Mouse (Mus musculus) heart, adult 2 months (tissue): ENCODE data around the gene Uqcrc1. TPM values are rescaled to one million over a fixed set of nuclear protein-coding genes. Genes with fewer than 3 reads are reported as not detected.

Experiments used
- DNase-seq, 2 experiments: peaks; one replicate each; pipeline ENCODE4 v3.0.0; 2021
- H3K27ac ChIP-seq: fragments of 200-600 bp; 2 replicates; pipeline ENCODE4 v1.8.1; 2022
- H3K27me3 ChIP-seq: fragments of 200-500 bp; 2 replicates; pipeline ENCODE4 v1.6.1; 2012; ENCODE audit warnings: mild to moderate bottlenecking, low read length, inconsistent platforms, mixed read lengths; ENCODE audit not compliant: control insufficient read depth, insufficient read depth
- H3K36me3 ChIP-seq: fragments of 200-500 bp; 2 replicates; pipeline ENCODE4 v1.6.1; 2012; ENCODE audit warnings: low read length, inconsistent platforms; ENCODE audit not compliant: control insufficient read depth, insufficient read depth
- H3K4me1 ChIP-seq: fragments of 200-500 bp; 2 replicates; pipeline ENCODE4 v1.6.1; 2011; ENCODE audit warnings: low read length; ENCODE audit not compliant: control insufficient read depth, insufficient read depth
- H3K4me3 ChIP-seq: fragments of 200-600 bp; 2 replicates; pipeline ENCODE4 v1.8.1; 2022
- H3K79me2 ChIP-seq: fragments of 200-500 bp; replicated peaks from 2 replicates; pipeline ENCODE4 v1.6.1; 2012; ENCODE audit warnings: mild to moderate bottlenecking, inconsistent platforms, low read length, moderate library complexity, mixed read lengths; ENCODE audit not compliant: control insufficient read depth, insufficient read depth
- H3K9ac ChIP-seq: fragments of 200-500 bp; 2 replicates; pipeline ENCODE4 v1.6.1; 2012; ENCODE audit warnings: low read depth, mild to moderate bottlenecking, control low read depth, inconsistent platforms, low read length, mixed read lengths
- CTCF ChIP-seq: fragments of 200-600 bp; IDR thresholded peaks from 2 replicates; pipeline ENCODE4 v1.8.1; 2022; ENCODE audit warnings: antibody characterized with exemption, mild to moderate bottlenecking, moderate library complexity
- EP300 ChIP-seq: fragments of 200-500 bp; IDR thresholded peaks from 2 replicates; pipeline ENCODE4 v1.6.1; 2011; ENCODE audit warnings: low read depth, low read length, control low read depth; ENCODE audit not compliant: insufficient read depth
- POLR2A ChIP-seq: fragments of 200-500 bp; IDR thresholded peaks from 2 replicates; pipeline ENCODE4 v1.6.1; 2011; ENCODE audit warnings: mild to moderate bottlenecking, low read depth, low read length, control low read depth; ENCODE audit not compliant: insufficient read depth
- WGBS: fragments of 180-500 bp; shearing (Covaris S2); methylation state at CpG from one replicate; pipeline ENCODE4 v1.1.7; 2018; 5-methylcytosine and 5-hydroxymethylcytosine counted together
- intact Hi-C: fragments of 180-260 bp; cut with DNase I; formaldehyde crosslinking; loops from one replicate; pipeline ENCODE4 v1.15.1; 2025
- polyA plus RNA-seq: library from polyadenylated mRNA; depleted of rRNA; stranded (reverse); fragments of >200 nt; gene quantifications from 2 replicates; pipeline ENCODE4 v1.2.3, GENCODE M21; 2012
- total RNA-seq, 2 experiments: library from RNA; stranded (reverse); gene quantifications; 2 replicates each; pipeline ENCODE4 v1.2.3; 2021

The Uqcrc1 gene
- total and polyA plus RNA-seq, 3 experiments = 2,061 to 2,481 (median 2,422) TPM

DNA sequence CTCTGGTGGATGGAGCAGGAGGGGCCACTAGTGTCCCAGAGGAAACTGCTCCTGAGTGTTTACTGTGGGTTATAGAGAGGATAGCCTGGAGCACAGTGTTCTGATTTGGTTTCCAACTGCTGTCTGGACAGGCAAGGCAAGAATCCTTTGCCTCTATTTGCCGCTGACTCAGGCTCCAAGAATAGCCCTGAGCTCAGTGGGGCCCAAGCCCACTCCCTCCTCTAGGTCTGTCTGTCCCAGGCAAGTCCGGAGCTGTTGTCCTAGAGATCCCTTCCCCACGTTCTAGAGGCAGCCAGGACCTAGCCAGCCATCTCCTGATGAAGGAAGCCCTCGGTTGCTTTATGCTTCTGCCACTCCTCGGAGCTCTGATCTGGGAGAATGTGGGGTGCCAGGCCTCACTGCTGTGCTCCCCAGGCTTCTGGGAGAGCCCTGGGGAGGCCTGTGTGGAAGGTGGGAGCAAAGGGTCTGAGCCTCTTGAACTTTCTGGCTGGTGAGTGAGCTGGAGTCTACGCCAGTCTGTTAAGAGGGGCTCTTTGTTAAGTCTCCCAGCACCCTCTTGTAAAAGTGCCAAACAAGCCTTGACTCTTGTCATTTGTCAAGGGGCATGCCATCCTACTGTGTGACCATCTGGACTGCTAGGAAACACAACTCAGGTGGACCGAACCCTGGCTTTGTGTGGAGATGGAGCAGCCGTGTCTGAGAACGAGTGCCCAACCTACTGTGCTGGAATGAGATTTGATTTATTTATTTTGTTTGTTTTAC is 13.7 kb downstream of the Uqcrc1 start:
- Histone ChIP-seq H3K27ac (no peak overlapping the region), H3K27me3 (no peaks in the 10 kb centered on the region), H3K79me2 (no peaks in the 10 kb centered on the region), H3K9ac (no peak overlapping the region), H3K36me3 (no peaks in the 10 kb centered on the region; the same call in 1 of the 2 replicates), H3K4me1 (no peaks in the 10 kb centered on the region), H3K4me3 (no peak overlapping the region)
- TF ChIP-seq EP300 = 0 out of 2 replicates have a peak, but pooled peaks have one; percentile 0
- TF ChIP-seq CTCF = no peak
- no peak for TF ChIP-seq POLR2A
- intact Hi-C loops = no loop called here
- DNase-seq = peak in 1 of 2 experiments; percentile 36
- 77% methylated on average over 9 of the region's 9 CpGs for WGBS

DNA sequence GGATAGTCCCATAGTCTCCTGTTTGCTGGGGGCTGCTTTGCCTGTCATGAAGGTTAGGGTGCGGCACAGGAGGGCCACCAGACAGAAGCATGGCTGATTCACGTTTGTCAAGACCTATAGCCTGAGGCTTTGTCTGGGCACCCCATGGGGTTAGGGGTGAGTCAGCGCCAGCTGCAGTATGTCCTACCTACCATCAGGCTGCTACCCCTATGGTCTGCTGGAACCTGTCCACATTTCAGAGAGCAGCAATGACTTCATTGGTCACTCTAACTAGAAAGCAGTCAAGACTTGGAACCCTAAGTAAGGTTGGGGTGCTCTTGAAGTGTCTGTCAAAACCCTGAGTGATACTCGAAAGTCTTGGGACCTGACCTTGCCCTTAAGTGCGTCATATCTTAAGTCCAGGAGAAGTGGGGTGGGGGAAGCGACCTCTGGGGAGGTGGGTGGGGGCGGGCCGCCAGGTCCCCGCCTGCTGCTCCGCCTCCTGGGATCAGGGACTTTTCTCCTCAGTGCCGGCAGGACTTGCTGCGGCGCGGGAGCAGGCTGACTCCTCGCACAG is 16.7 kb downstream of the Uqcrc1 start, which contains the start of gene Col7a1:
Col7a1 (plus strand) TSS at position 506 of the 556 bp plus-strand sequence.
- DNase-seq = no peak
- Histone ChIP-seq H3K9ac (no peak within 1 kb of the TSS), H3K4me3 (no peak within 1 kb of the TSS), H3K79me2 (no peaks in the 10 kb centered on the region), H3K27ac (no peak within 1 kb of the TSS), H3K4me1 (no peaks in the 10 kb centered on the region), H3K27me3 (no peaks in the 10 kb centered on the region), H3K36me3 (no peaks in the 10 kb centered on the region)
- no peak for TF ChIP-seq CTCF
- no peak for TF ChIP-seq POLR2A
- TF ChIP-seq EP300 = no peak
- 12% methylated on average over 15 of the region's 15 CpGs for WGBS
- intact Hi-C loops = no loop called here

DNA sequence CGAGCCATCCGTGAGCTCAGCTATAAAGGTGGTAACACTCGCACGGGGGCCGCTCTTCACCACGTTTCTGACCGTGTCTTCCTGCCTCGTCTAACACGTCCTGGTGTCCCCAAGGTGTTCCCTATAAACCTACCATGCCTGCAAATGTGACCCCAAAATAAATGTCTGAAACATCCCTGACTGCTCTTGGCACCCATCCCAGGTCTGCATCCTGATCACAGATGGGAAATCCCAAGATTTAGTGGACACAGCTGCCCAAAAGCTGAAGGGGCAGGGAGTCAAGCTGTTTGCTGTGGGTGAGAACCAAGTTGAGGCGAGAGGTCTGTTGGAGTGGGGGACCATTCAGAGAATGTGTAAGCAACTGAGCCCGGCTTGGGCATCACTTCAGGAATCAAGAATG is 18.8 kb downstream of the Uqcrc1 start:
- Histone ChIP-seq H3K27me3 (no peaks in the 10 kb centered on the region), H3K79me2 (no peaks in the 10 kb centered on the region), H3K27ac (no peak overlapping the region), H3K36me3 (no peaks in the 10 kb centered on the region), H3K4me1 (no peaks in the 10 kb centered on the region), H3K4me3 (no peak overlapping the region), H3K9ac (no peak overlapping the region)
- DNase-seq = no peak
- intact Hi-C loops = no loop called here
- TF ChIP-seq POLR2A = no peak
- no peak for TF ChIP-seq EP300
- no peak for TF ChIP-seq CTCF
- 87% methylated on average over 11 of the region's 11 CpGs for WGBS

DNA sequence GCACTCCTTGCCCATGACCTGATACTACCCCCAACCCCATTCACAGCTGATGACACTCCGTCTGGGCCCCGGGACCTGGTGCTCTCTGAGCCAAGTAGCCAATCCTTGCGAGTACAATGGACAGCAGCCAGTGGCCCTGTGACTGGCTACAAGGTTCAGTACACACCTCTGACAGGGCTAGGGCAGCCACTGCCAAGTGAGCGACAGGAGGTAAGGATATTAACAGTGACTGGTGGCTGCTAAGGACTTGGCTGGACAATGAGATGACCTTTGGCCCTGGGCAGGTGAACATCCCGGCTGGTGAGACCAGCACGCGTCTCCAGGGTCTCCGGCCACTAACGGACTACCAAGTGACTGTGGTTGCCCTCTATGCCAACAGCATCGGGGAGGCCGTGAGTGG is 19.4 kb downstream of the Uqcrc1 start:
- H3K4me3 ChIP-seq = no peak overlapping the region
- 90% methylated on average over 11 of the region's 11 CpGs for WGBS
- intact Hi-C loops = no loop called here
- H3K9ac ChIP-seq = no peak overlapping the region
- H3K4me1 ChIP-seq = no peaks in the 10 kb centered on the region
- DNase-seq = no peak
- no peak for TF ChIP-seq CTCF
- no peak for TF ChIP-seq EP300
- TF ChIP-seq POLR2A = no peak
- H3K36me3 ChIP-seq = no peaks in the 10 kb centered on the region
- no peak overlapping the region for H3K27ac ChIP-seq
- H3K27me3 ChIP-seq = no peaks in the 10 kb centered on the region
- H3K79me2 ChIP-seq = no peaks in the 10 kb centered on the region

DNA sequence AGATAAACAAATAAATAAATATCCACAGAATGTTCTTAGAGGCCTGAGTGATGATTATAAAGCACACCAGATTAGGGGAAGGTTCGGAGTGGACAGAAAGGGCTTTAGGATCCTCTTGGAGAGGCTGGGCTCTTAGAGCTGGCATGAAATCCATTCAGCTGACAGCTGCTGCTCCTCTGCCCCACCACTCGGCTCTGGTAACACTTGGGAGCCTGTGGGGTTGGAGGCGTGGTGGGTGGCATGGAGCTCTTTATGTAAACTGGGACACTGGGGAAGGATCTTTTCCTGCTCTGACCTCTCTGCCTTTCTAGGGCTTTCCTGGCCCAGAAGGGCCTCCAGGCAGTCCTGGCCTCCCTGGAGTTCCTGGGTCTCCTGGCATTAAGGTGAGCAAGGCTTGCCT is 27.1 kb downstream of the Uqcrc1 start:
- Histone ChIP-seq H3K4me3 (no peak overlapping the region), H3K27ac (no peak overlapping the region), H3K27me3 (no peaks in the 10 kb centered on the region), H3K79me2 (no peaks in the 10 kb centered on the region), H3K9ac (no peak overlapping the region), H3K4me1 (no peaks in the 10 kb centered on the region), H3K36me3 (no peaks in the 10 kb centered on the region)
- TF ChIP-seq EP300 = no peak
- no peak for TF ChIP-seq POLR2A
- no peak for TF ChIP-seq CTCF
- 68% methylated on average over 3 of the region's 3 CpGs for WGBS
- intact Hi-C loops = no loop called here
- DNase-seq = no peak

DNA sequence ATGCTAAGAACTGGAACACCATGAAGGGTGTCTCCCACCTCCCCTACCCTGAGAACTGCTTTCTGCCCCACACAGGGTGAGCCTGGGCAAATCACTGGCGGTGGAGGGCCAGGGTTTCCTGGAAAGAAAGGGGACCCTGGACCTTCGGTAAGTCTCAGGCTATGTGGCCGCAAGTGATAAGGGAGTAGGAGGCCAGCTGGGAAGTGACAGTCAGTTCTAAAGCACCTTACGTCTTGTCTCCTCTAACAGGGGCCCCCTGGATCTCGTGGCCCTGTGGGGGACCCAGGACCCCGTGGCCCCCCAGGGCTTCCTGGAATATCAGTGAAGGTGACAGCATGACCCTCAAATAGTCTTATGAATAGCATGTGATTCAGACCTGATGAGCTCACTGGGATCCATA is 27.9 kb downstream of the Uqcrc1 start:
- H3K4me1 ChIP-seq = no peaks in the 10 kb centered on the region
- H3K27ac ChIP-seq = no peak overlapping the region
- TF ChIP-seq POLR2A = no peak
- no peak for TF ChIP-seq EP300
- TF ChIP-seq CTCF = no peak
- H3K27me3 ChIP-seq = no peaks in the 10 kb centered on the region
- no peak overlapping the region for H3K4me3 ChIP-seq
- no peaks in the 10 kb centered on the region for H3K79me2 ChIP-seq
- H3K36me3 ChIP-seq = no peaks in the 10 kb centered on the region
- H3K9ac ChIP-seq = no peak overlapping the region
- intact Hi-C loops = no loop called here
- no peak for DNase-seq
- WGBS = 73% methylated on average over 6 of the region's 6 CpGs
